Mouse (Mus musculus) gastrocnemius, postnatal 36 days (tissue): ENCODE measurements at regions not wholly inside any gene's neighbourhood (a gene's known extent, or its start where the extent isn't known, plus 50 kb on each side); places are given as distances from the start of the nearest gene placed in this dataset.
A peak's percentile ranks its signal among the peaks of the same experiment; 100 is the strongest.
"Not testable (repeated sequence)": the region's sequence is repeated elsewhere in the genome, so short reads cannot be mapped to it uniquely, and the experiment has no call there.

Experiments used
- DNase-seq, 2 experiments: peaks; one replicate each; pipeline ENCODE4 v3.0.0; 2022
- intact Hi-C: fragments of 180-260 bp; cut with DNase I; formaldehyde crosslinking; loops from one replicate; pipeline ENCODE4 v1.15.1; 2025

DNA sequence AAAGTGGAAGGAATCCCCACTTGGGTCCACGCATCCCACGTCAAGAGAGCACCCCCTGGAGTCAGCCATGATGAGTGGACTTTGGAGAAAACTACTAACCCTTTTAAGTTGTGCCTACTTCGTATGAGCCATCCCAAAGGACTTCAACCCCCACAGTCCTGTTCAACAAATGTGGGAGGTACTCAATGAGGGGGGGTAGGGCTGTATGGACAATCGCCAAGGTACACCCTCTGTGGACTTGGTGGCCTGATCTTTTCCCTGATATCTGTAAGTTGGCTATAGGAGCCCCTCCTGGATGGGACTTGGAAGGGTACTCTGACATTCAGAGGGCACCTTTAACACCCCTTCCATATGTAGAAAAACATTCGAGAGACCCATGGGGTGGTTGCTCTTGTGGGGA lies 256.5 kb upstream of the Olfr161 start:
- intact Hi-C loops, DNase-seq: not testable (repeated sequence)

DNA sequence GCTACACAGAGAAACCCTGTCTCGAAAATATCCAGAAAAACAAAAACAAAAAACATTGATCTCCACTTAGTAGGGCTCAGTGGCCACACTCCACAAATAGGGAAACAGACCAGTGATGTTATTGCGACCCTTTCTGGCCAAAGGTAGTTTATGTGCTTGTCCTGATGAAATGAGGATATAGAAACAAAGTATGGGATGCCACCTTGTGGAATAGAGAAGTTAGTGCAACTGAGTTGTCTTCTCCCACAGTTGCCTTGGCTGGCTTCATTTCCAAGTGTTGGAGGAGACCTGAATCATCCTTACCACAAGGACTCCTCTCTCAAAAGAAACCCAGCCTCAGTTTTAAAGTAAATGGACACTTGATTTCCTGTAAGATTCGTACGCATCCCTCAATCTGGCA lies 247.5 kb upstream of the Olfr161 start:
- intact Hi-C loops, DNase-seq: not testable (repeated sequence)

DNA sequence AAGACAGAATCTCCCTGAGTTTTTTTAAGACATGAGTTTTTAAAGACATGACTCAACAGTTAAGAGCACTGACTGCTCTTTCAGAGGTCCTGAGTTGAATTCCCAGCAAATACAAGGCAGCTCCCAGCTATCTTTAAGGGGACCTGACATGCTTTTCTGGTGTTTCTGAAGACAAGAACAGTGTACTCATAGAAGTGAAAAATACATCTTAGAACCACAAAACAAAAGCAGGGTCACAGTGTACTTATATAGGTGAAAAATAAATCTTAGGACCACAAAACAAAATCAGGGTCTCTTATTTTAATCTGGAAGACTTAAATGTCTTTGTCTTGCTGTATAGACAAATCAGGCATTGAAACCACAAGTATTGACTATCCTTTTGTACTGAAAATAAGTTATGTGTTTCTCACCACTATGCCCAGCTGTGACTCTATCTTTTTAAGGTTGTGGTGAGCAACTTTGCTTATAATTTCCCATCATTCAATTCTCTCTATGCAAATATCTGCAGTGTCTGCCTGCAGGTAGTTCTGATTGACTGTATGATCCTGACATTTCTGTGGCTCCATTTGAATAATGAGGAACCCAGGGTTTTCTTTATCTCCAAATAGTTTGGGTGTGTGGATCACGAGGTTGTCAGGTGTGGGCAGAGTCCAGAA lies 246.0 kb upstream of the Olfr161 start:
- DNase-seq, intact Hi-C loops: not testable (repeated sequence)

DNA sequence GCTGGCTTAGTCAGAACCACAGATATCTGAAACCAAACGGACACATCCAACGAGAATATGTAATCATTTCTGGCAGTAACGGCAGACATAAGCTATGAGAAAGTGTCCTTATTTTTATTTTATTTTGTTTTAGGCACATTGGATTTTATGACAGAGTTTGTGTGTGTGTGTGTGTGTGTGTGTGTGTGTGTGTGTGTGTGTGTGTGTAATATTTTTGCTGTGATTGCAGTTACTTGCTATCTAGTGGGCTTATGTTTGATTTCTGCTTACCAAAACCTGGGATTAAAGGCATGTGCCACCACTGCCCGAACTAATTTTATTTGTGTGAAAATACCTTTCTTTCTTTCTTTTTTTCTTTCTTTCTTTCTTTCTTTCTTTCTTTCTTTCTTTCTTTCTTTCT lies 241.5 kb upstream of the Olfr161 start:
- DNase-seq, intact Hi-C loops: not testable (repeated sequence)

DNA sequence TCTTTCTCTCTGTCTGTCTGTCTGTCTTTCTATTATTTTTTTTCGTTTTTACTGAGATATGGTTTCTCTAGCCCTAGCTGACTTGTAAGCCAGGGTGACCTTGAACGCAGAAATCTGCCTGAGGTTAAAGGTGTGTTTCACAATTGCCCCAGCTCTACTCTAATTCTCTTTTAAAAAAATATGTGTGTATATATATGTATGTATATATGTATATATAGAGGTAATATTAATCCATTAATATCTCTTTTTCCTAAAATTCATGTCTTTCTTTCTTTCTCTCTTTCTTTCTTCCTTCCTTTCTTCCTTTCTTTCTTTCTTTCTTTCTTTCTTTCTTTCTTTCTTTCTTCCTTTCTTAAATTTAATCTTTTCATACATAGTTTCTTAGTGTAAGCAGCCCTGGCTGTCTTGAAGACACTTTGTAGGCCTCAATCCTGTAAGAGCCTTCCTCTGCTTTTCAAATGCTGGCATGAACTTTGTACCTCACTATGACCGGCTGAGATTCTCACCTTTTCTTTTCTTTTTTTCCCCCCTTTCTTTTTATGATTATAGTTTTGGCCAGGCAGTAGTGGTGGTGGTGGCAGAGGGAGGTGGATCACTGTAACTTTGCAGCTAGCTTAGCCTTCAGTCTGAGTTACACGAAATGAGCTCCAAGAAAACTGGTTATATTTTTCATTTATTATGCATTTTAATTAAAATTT lies 240.8 kb upstream of the Olfr161 start:
- DNase-seq, intact Hi-C loops: not testable (repeated sequence)

DNA sequence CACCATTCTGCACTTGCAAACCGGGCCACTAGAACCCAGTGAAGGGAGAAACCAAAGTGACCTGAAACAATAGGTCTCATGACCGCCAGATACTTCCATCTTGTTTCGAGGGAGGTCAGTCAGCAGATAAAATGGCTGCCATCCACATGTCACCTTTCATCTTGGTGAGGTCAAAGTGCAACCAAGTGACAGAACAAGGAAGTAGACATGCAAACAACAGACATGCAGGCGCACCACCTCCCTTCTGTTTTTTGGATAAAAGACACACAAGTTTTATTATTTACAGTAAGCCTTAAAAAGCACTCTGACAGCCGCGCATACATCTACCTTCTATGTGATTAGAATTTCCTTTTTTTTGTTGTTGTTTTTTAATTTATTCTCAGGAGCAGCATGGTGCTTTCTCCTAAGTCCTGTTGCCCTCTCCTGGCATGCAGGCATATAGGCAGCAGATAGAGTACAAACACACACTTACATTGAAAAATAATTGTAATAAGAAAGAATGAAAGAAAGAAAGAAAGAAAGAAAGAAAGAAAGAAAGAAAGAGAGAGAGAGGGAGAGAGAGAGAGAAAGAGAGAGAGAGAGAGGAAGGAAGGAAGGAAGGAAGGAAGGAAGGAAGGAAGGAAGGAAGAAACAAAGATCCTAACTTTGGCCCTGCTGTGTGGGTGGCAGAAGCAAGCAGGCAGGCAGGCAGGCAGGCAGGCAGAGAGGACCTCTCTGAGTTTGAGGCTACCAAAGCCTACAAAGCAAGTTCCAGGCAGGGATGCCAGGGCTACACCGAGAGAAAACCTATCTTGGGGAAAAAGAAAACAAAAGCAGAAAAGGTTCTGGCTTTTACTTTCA lies 240.0 kb upstream of the Olfr161 start:
- DNase-seq, intact Hi-C loops: not testable (repeated sequence)

DNA sequence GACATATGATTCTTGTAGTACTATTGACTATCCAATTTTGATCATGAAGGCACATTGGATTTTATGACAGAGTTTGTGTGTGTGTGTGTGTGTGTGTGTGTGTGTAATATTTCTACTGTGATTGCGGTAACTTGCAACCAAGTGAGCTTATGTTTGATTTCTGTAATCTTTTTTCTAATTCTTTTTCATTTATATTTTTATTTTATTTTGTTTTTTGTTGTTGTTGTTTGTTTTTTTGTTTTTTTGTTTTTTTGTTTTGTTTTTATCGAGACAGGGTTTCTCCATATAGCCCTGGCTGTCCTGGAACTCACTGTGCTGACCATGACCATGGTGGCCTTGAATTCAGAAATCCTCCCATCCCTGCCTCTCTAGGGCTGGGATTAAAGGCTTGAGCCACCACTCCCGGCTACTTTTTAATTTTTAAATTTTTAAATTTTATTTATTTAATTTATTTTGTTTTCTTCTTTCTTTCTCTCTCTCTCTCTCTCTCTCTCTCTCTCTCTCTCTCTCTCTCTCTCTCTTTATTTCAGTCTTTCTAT lies 239.3 kb upstream of the Olfr161 start:
- intact Hi-C loops: not testable (repeated sequence)
- DNase-seq: peak in 1 of 2 experiments; percentile 8
